Mouse (Mus musculus): Measurements from ENCODE around the gene Comp. TPM values are rescaled to one million over a fixed set of nuclear protein-coding genes. Genes with fewer than 3 reads are reported as not detected.

The Comp gene
- polyA plus RNA-seq, 1 experiment from 2014 or later: not detected

GRCm38 (mm10) chr8:70364066-70364465, 9.3 kb upstream of the Comp start:
- H3K27ac ChIP-seq: no peak overlapping the region

GRCm38 (mm10) chr8:70366588-70366987, 6.8 kb upstream of the Comp start:
- H3K36me3 ChIP-seq (ENCODE audit: inconsistent target): no peaks in the 10 kb centered on the region
- H3K79me2 ChIP-seq (ENCODE audit: inconsistent target): no peaks in the 10 kb centered on the region
- H3K27ac ChIP-seq: no peak overlapping the region
- WGBS (ENCODE audit: missing documents): 77% methylated on average over 5 of the region's 5 CpGs
- no peak overlapping the region for H3K4me3 ChIP-seq (ENCODE audit: inconsistent target)

More at GRCm38 (mm10) chr8:70364066-70364465, 9.3 kb upstream of the Comp start:
- no peaks in the 10 kb centered on the region for H3K36me3 ChIP-seq (ENCODE audit: inconsistent target)
- no peaks in the 10 kb centered on the region for H3K79me2 ChIP-seq (ENCODE audit: inconsistent target)
- H3K4me3 ChIP-seq (ENCODE audit: inconsistent target): no peak overlapping the region
- 79% methylated on average over 2 of the region's 5 CpGs for WGBS (ENCODE audit: missing documents)

- WGBS (ENCODE audit: missing documents): 96% methylated on average over 7 of the region's 7 CpGs
- H3K27ac ChIP-seq: no peak overlapping the region
- no peaks in the 10 kb centered on the region for H3K79me2 ChIP-seq (ENCODE audit: inconsistent target)
- H3K36me3 ChIP-seq (ENCODE audit: inconsistent target): no peaks in the 10 kb centered on the region
- H3K4me3 ChIP-seq (ENCODE audit: inconsistent target): no peak overlapping the region
These were observed 2.9 kb upstream of the Comp start for GRCm38 (mm10) chr8:70370476-70370875.

GRCm38 (mm10) chr8:70371951-70372350, 1.4 kb upstream of the Comp start:
- WGBS (ENCODE audit: missing documents): 92% methylated on average over 5 of the region's 6 CpGs

DNA sequence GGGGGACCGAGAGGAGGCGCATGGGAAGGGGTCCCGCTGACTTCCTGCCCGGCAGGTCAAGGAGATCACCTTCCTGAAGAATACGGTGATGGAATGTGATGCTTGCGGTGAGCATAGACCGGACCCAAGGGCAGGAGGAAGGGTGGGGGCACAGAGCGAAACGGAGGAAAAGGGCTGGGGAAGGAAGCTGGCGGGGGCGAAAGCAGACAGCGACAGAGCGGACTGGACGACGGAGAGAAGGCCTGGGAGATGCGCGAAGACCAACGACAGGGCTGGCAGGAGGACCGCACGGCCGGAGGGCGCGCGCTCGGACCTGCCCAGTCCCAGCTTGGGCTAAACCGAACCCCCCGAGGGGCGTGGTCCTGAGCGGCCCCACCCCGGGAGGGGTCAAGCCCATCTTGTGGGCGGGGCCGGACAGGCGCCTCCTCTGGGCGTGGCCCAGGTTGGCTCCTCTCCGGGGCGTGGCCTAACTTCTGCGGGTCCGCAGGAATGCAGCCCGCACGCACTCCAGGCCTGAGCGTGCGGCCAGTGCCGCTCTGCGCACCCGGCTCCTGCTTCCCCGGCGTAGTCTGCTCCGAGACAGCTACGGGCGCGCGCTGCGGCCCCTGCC, 1.1 kb downstream of the Comp start:
- WGBS (ENCODE audit: missing documents): 3% methylated on average over 51 of the region's 53 CpGs

More at GRCm38 (mm10) chr8:70371951-70372350, 1.4 kb upstream of the Comp start:
- H3K27ac ChIP-seq: no peak overlapping the region
- H3K36me3 ChIP-seq (ENCODE audit: inconsistent target): no peaks in the 10 kb centered on the region
- no peaks in the 10 kb centered on the region for H3K79me2 ChIP-seq (ENCODE audit: inconsistent target)
- no peak overlapping the region for H3K4me3 ChIP-seq (ENCODE audit: inconsistent target)

GRCm38 (mm10) chr8:70375212-70375859, 2.0 kb downstream of the Comp start:
- 6% methylated on average over 35 of the region's 35 CpGs for whole genome bisulfite sequencing (ENCODE audit: missing documents)
- H3K4me3 ChIP-seq (ENCODE audit: inconsistent target): no peak overlapping the region

More for the DNA sequence above, 1.1 kb downstream of the Comp start:
- H3K36me3 ChIP-seq (ENCODE audit: inconsistent target): no peaks in the 10 kb centered on the region
- no peak overlapping the region for H3K4me3 ChIP-seq (ENCODE audit: inconsistent target)
- no peak overlapping the region for H3K27ac ChIP-seq
- no peaks in the 10 kb centered on the region for H3K79me2 ChIP-seq (ENCODE audit: inconsistent target)

GRCm38 (mm10) chr8:70376275-70376741, 3.0 kb downstream of the Comp start:
- H3K36me3 ChIP-seq (ENCODE audit: inconsistent target): no peaks in the 10 kb centered on the region
- H3K4me3 ChIP-seq (ENCODE audit: inconsistent target): no peak overlapping the region
- H3K27ac ChIP-seq: no peak overlapping the region
- 15% methylated on average over 34 of the region's 37 CpGs for WGBS (ENCODE audit: missing documents)
- H3K79me2 ChIP-seq (ENCODE audit: inconsistent target): no peaks in the 10 kb centered on the region

More at GRCm38 (mm10) chr8:70375212-70375859, 2.0 kb downstream of the Comp start:
- no peaks in the 10 kb centered on the region for H3K36me3 ChIP-seq (ENCODE audit: inconsistent target)
- no peak overlapping the region for H3K27ac ChIP-seq
- no peaks in the 10 kb centered on the region for H3K79me2 ChIP-seq (ENCODE audit: inconsistent target)

DNA sequence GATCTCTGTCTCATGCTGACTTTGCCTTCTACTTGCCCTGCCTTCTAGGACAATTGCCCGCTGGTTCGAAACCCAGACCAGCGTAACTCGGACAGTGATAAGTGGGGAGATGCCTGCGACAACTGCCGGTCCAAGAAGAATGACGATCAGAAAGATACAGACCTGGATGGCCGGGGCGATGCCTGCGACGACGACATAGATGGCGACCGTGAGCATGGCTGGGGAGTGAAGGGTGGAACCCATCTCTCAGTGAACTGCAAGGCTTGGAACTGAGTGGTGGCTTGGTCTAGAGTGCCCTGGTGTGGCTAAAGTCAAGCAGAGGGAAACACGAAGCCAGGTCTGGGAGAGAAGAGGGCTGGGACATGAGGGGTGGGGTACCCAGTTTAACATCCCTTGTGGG, 3.7 kb downstream of the Comp start:
- no peaks in the 10 kb centered on the region for H3K79me2 ChIP-seq (ENCODE audit: inconsistent target)
- no peak overlapping the region for H3K27ac ChIP-seq
- WGBS (ENCODE audit: missing documents): 19% methylated on average over 15 of the region's 15 CpGs
- H3K36me3 ChIP-seq (ENCODE audit: inconsistent target): no peaks in the 10 kb centered on the region
- no peak overlapping the region for H3K4me3 ChIP-seq (ENCODE audit: inconsistent target)

DNA sequence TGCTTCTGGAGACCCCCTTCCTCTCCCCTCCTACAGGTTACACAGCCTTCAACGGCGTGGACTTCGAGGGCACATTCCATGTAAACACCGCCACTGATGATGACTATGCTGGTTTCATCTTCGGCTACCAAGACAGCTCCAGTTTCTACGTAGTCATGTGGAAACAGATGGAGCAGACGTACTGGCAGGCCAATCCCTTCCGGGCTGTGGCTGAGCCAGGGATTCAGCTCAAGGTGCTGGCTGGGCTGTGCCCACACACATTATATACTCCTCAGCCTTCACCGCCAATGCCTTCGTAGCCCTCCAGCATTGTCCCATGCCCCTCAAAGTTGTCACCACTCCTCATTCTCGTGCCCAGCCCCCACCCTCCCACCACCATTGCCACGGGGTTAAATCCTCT, 6.7 kb downstream of the Comp start:
- H3K27ac ChIP-seq: no peak overlapping the region
- H3K79me2 ChIP-seq (ENCODE audit: inconsistent target): no peaks in the 10 kb centered on the region
- no peaks in the 10 kb centered on the region for H3K36me3 ChIP-seq (ENCODE audit: inconsistent target)
- WGBS (ENCODE audit: missing documents): 89% methylated on average over 10 of the region's 12 CpGs
- no peak overlapping the region for H3K4me3 ChIP-seq (ENCODE audit: inconsistent target)

DNA sequence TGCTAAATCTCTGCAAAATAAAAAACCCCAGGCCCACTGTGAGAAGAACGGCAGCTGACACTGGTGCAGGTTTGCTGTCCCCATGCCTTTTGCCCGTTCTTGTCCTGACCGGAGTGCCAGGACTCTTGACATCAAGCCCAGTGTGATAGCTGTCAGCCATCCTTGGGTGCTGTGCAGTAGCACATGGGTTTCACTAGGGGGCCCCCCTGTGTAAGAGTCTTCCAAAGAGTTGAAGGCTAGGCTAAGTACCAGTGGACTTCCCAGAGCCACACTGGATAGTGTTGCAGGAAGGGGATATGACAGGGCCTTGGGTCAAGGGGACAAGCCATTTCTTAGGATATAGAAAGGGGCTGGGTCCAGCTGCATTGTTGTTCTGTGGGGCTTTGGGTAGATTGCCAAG, 9.9 kb downstream of the Comp start:
- WGBS (ENCODE audit: missing documents): 49% methylated on average over 3 of the region's 3 CpGs
- no peak overlapping the region for H3K27ac ChIP-seq
- H3K4me3 ChIP-seq (ENCODE audit: inconsistent target): no peak overlapping the region
- H3K36me3 ChIP-seq (ENCODE audit: inconsistent target): no peaks in the 10 kb centered on the region
- H3K79me2 ChIP-seq (ENCODE audit: inconsistent target): no peaks in the 10 kb centered on the region

- Histone ChIP-seq H3K79me2 (ENCODE audit: inconsistent target) (no peaks in the 10 kb centered on the region), H3K4me3 (ENCODE audit: inconsistent target) (no peak overlapping the region), H3K27ac (no peak overlapping the region), H3K36me3 (ENCODE audit: inconsistent target) (no peaks in the 10 kb centered on the region)
- WGBS (ENCODE audit: missing documents): 95% methylated on average over 2 of the region's 2 CpGs
These were observed 16.3 kb downstream of the Comp start for GRCm38 (mm10) chr8:70389678-70390077.

DNA sequence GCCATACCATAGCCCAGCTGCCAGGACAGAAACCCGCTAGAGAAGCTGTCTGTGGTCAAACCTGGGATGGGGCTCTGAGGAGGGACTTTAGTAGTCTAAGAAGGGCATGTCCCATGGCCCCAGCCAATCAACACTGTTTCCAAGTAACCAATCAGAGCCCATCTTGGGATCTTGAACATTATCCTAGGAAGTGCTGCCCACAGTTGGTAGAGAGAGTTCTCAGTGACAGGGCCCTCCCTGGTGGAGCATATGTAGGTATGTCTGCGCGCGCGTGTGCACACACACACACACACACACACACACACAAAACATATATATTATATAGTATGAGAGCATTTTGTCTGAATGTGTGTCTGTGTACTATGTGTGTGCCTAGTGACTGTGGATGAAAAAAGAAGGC, 19.7 kb downstream of the Comp start:
- Histone ChIP-seq H3K27ac (no peak overlapping the region), H3K36me3 (ENCODE audit: inconsistent target) (no peaks in the 10 kb centered on the region), H3K4me3 (ENCODE audit: inconsistent target) (no peak overlapping the region), H3K79me2 (ENCODE audit: inconsistent target) (no peaks in the 10 kb centered on the region)
- WGBS (ENCODE audit: missing documents): 67% methylated on average over 1 of the region's 5 CpGs

DNA sequence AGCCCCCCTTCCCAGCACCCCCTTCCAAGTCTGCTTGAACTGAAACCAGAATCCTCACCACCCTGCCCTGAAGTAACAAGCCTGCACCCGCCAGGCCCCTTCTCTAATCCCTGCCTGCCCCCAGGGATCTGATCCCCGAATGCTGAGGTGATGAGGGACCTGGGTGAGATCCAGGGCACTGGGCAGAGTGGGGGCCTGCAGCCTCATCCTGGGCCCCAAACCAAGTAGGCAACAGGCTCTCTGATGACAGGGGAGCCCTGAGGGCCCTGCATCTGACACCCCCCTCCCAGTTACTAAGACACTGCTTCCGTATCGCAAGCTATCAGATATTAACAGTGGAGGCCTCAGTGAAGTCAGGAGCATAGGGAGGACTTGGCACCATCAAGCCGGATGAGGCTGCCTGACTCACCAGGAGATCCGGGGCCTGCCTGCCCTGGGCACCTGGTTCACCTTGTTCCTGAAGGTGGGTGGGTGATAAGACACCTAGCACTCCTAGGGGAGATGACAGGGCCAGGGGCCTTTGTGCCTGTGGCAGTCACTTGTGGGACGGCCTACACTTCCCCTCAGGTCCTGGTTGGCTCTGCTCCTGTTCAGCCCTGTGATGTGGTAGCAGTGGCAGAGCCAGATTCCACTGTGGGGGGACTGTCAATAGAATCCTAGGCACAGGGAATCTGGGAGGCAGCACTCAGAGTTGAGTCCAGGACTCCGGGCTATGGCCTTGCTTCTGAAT, 21.1 kb downstream of the Comp start:
- 96% methylated on average over 8 of the region's 8 CpGs for WGBS (ENCODE audit: missing documents)
- no peaks in the 10 kb centered on the region for H3K36me3 ChIP-seq (ENCODE audit: inconsistent target)
- H3K27ac ChIP-seq: no peak overlapping the region
- no peaks in the 10 kb centered on the region for H3K79me2 ChIP-seq (ENCODE audit: inconsistent target)
- no peak overlapping the region for H3K4me3 ChIP-seq (ENCODE audit: inconsistent target)

DNA sequence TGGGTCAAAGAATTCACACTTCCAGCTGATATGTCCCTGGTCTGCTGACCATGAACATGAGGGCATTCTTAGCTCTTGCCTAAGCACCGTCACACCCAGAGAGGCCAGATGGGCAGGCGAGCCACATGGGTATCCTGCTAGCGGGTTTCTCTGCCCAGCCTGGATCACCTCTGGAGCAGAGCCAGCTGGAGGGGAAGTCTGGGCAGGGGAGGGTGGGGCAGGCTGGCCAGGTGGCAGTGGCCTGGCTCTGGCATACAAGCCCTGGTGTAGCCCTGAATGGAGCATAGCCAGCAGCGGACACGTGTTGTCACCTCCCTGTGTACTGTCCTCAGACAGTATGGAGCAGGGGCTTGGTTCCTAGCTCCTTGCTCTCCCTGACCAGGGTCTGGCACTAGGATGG, 22.3 kb downstream of the Comp start:
- Histone ChIP-seq H3K4me3 (ENCODE audit: inconsistent target) (no peak overlapping the region), H3K79me2 (ENCODE audit: inconsistent target) (no peaks in the 10 kb centered on the region), H3K27ac (no peak overlapping the region), H3K36me3 (ENCODE audit: inconsistent target) (no peaks in the 10 kb centered on the region)
- WGBS (ENCODE audit: missing documents): 80% methylated on average over 5 of the region's 5 CpGs

DNA sequence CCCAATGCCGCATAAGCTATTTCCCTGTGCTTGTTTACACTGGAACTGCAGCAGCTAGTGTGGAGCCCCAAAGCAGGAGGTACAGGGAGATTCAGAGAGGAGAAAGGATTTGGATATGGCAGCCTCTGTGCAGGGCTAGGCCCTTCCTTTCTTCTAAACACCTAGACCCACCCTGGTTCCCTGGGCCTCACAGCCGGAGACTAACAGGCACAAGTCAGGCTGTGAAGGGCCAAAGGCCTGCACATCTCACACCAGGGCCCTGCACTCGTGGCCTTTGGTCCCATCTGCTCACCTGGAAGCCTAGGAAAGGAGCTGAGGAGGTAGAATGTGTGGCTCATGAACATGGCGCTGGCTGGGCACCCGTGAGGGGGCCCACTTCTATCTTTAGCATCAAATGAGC, 22.8 kb downstream of the Comp start:
- WGBS (ENCODE audit: missing documents): 88% methylated on average over 5 of the region's 5 CpGs
- no peak overlapping the region for H3K4me3 ChIP-seq (ENCODE audit: inconsistent target)
- no peaks in the 10 kb centered on the region for H3K79me2 ChIP-seq (ENCODE audit: inconsistent target)
- H3K36me3 ChIP-seq (ENCODE audit: inconsistent target): no peaks in the 10 kb centered on the region
- H3K27ac ChIP-seq: no peak overlapping the region
